Mouse (Mus musculus) olfactory bulb, adult 2 months (tissue): ENCODE measurements around the gene Xcr1.

ENCODE experiments used
- CTCF ChIP-seq: fragments of 200-500 bp; IDR thresholded peaks from 2 replicates; pipeline ENCODE4 v1.5.1; 2012; ENCODE audit warnings: low read depth, mild to moderate bottlenecking, low read length, moderate library complexity; ENCODE audit not compliant: insufficient read depth
- POLR2A ChIP-seq: fragments of 200-500 bp; IDR thresholded peaks from 2 replicates; pipeline ENCODE4 v1.6.1; 2012; ENCODE audit warnings: mild to moderate bottlenecking, low read depth, low read length, moderate library complexity; ENCODE audit not compliant: insufficient read depth

DNA sequence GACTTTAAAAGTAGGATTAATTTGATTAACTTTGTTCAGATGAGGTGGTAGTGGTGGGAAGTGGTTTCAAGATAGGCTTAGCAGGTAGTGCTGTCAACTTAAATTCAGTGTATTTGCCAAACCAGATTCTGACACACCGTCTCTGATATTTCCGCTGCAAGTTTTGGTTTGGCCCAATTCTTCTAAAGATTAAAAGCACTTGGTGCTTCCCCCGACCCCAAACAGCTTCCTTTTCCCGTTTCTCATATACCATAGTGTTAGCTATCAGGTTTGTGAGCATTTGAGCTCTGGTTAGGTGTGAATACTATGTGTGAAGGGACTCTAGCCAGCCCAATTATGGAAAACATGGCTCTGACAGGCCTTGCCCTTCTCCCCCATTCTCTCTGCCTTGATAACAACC is 10.2 kb upstream of the Xcr1 start:
- TF ChIP-seq POLR2A: no peak
- no peak for TF ChIP-seq CTCF
